Mouse (Mus musculus): ENCODE data around the gene Tcp11l2. TPM values are rescaled to one million over a fixed set of nuclear protein-coding genes. Genes with fewer than 3 reads are reported as not detected.

Tcp11l2 gene
- polyA plus RNA-seq, 1 experiment from 2014 or later = 22.1 TPM

DNA sequence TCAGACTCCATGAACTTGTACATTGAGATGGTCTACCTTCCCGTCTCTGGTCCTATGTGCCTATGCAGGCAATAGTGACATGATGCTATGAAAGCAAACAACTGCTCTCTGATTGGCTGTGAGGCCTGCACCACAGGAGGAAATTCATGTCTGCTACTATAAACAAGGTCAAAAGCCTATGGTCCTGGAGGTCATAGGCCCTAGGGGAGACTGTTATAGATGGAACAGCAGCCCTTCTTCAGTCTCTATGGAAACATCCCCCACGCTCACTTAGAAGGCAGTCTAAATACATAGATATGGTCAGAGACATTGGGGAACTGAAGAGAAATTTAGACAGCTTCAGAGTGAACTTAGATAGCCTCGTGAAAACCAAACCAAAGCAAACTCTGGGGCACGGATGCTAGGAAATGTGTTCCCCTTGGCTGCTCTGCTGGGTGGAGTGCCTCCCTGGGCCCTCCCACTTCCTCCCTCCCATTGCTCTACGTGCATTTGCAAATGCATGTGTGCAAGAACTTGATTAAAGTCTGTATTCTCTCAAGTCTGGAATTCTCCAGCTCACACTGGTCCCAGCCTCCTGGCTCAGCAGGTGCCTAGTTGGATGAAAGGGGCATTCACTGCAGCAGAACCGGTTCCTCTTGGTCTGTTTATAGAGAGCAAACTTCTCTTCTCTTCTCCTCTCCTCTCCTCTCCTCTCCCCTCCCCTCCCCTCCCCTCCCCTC is 22.0 kb upstream of the Tcp11l2 start:
- H3K36me3 ChIP-seq (replicated peaks; ENCODE audit: control insufficient read depth, insufficient read depth) = no peaks in the 10 kb centered on the region
- no peak overlapping the region for H3K9ac ChIP-seq
- H3K4me2 ChIP-seq (replicated peaks) = no peak overlapping the region
- no peak for DNase-seq (ENCODE audit: low spot score)
- no peak overlapping the region for H3K27ac ChIP-seq
- no peak overlapping the region for H3K4me3 ChIP-seq (replicated peaks; ENCODE audit: low read length)
- H3K9me3 ChIP-seq (ENCODE audit: control insufficient read depth, low read length) = no peaks in the 10 kb centered on the region
- no peaks in the 10 kb centered on the region for H3K27me3 ChIP-seq (ENCODE audit: control insufficient read depth, insufficient read depth, low read length)
- ATAC-seq (ENCODE audit: low FRiP score) = no peak
- 33% methylated on average over 6 of the region's 6 CpGs for WGBS
- no peaks in the 10 kb centered on the region for H3K4me1 ChIP-seq (replicated peaks; ENCODE audit: control insufficient read depth, insufficient read depth, low read length)

DNA sequence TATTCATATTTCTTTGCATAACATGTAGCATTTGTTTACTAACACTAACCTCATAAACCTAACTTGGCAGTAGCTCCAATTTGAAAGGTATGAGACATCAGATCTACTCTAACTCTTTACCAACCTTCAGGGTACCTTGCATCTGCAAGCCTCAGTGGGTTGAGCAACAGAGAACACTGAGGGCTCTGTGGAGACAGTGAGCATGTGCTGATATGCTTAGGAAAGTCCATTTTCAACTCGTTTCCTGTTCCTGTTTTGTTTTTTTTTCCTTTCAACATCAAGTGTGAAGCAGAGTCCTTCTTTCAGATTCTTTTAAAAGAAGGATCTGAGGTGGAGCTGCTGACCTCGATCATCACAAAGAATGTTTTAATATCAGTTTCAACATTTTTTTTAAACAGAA is 20.3 kb upstream of the Tcp11l2 start:
- no peak overlapping the region for H3K4me3 ChIP-seq (replicated peaks; ENCODE audit: low read length)
- ATAC-seq (ENCODE audit: low FRiP score) (no peak), DNase-seq (ENCODE audit: low spot score) (no peak)
- no peaks in the 10 kb centered on the region for H3K4me1 ChIP-seq (replicated peaks; ENCODE audit: control insufficient read depth, insufficient read depth, low read length)
- H3K9ac ChIP-seq = no peak overlapping the region
- H3K27me3 ChIP-seq (ENCODE audit: control insufficient read depth, insufficient read depth, low read length) = no peaks in the 10 kb centered on the region
- no peaks in the 10 kb centered on the region for H3K36me3 ChIP-seq (replicated peaks; ENCODE audit: control insufficient read depth, insufficient read depth)
- H3K4me2 ChIP-seq (replicated peaks) = no peak overlapping the region
- 82% methylated on average over 2 of the region's 2 CpGs for WGBS
- no peak overlapping the region for H3K27ac ChIP-seq
- no peaks in the 10 kb centered on the region for H3K9me3 ChIP-seq (ENCODE audit: control insufficient read depth, low read length)

DNA sequence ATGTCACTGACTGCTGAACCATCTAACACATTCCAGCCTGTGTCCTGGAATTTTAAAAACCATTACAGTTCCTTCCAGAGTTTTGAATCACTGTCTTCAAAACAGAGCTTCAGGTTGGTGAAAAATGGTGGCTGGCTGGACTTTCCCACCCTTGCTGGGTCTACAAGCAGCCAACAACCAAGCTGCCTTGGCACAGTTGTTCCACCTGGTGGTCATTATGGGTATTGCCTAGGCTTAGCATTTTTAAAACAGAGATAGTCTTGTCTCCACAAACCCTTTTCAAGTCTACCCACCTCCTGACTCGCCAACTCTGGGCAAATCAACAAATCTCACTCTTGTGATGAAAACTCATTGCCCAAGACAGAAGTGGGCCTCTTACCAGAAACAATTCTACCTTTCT is 17.9 kb upstream of the Tcp11l2 start:
- no peak for DNase-seq (ENCODE audit: low spot score)
- no peaks in the 10 kb centered on the region for H3K36me3 ChIP-seq (replicated peaks; ENCODE audit: control insufficient read depth, insufficient read depth)
- no peaks in the 10 kb centered on the region for H3K4me1 ChIP-seq (replicated peaks; ENCODE audit: control insufficient read depth, insufficient read depth, low read length)
- H3K27ac ChIP-seq = no peak overlapping the region
- no peak for ATAC-seq (ENCODE audit: low FRiP score)
- H3K9ac ChIP-seq = no peak overlapping the region
- no peaks in the 10 kb centered on the region for H3K27me3 ChIP-seq (ENCODE audit: control insufficient read depth, insufficient read depth, low read length)
- no peak overlapping the region for H3K4me3 ChIP-seq (replicated peaks; ENCODE audit: low read length)
- no peaks in the 10 kb centered on the region for H3K9me3 ChIP-seq (ENCODE audit: control insufficient read depth, low read length)
- H3K4me2 ChIP-seq (replicated peaks) = no peak overlapping the region
- 97% methylated on average over 1 of the region's 1 CpGs for WGBS

DNA sequence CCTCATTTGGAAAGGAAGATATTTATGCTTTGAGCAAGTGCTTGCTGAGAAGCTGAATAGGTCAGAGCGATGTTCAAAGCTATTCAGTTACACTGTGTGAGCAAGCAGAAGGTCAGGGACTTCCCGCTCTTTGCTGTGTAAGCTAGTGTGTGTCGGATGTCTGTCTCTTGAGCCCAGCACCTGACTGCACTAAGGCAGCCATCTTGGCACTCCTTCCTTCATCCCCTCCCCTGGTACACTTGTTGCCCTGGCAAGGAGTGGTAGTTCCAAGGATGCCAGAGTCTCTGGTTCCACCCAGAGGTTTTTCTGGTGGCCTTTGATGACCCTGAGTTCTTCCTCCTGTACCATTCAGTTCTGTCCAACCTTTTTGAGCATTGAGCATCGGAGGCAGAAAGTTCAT is 16.4 kb upstream of the Tcp11l2 start:
- WGBS = 95% methylated on average over 4 of the region's 4 CpGs
- H3K36me3 ChIP-seq (replicated peaks; ENCODE audit: control insufficient read depth, insufficient read depth) = no peaks in the 10 kb centered on the region
- H3K27me3 ChIP-seq (ENCODE audit: control insufficient read depth, insufficient read depth, low read length) = no peaks in the 10 kb centered on the region
- ATAC-seq (ENCODE audit: low FRiP score) (no peak), DNase-seq (ENCODE audit: low spot score) (no peak)
- H3K4me2 ChIP-seq (replicated peaks) = no peak overlapping the region
- no peak overlapping the region for H3K27ac ChIP-seq
- no peaks in the 10 kb centered on the region for H3K4me1 ChIP-seq (replicated peaks; ENCODE audit: control insufficient read depth, insufficient read depth, low read length)
- no peaks in the 10 kb centered on the region for H3K9me3 ChIP-seq (ENCODE audit: control insufficient read depth, low read length)
- no peak overlapping the region for H3K9ac ChIP-seq
- no peak overlapping the region for H3K4me3 ChIP-seq (replicated peaks; ENCODE audit: low read length)

DNA sequence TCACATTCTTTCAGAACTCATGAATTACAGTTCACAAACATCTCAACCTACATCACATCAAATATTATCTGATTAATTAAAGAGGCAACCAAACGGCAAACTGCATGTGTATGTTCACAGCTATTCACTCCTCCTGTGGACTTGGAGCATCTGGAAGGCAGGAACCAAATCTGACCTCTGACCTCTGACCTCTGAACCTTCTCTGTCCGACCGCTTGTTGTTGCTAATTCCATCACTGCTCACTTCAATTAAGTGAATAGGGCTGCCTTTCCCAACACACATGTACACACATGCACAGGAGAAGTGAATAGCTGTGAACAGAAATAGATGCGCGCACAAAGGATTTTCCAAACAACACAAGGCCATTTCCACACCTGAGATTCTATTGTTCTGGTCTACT is 14.3 kb upstream of the Tcp11l2 start:
- no peaks in the 10 kb centered on the region for H3K27me3 ChIP-seq (ENCODE audit: control insufficient read depth, insufficient read depth, low read length)
- H3K4me3 ChIP-seq (replicated peaks; ENCODE audit: low read length) = no peak overlapping the region
- no peak overlapping the region for H3K27ac ChIP-seq
- H3K9me3 ChIP-seq (ENCODE audit: control insufficient read depth, low read length) = no peaks in the 10 kb centered on the region
- DNase-seq (ENCODE audit: low spot score) (no peak), ATAC-seq (ENCODE audit: low FRiP score) (no peak)
- no peaks in the 10 kb centered on the region for H3K4me1 ChIP-seq (replicated peaks; ENCODE audit: control insufficient read depth, insufficient read depth, low read length)
- no peak overlapping the region for H3K4me2 ChIP-seq (replicated peaks)
- no peak overlapping the region for H3K9ac ChIP-seq
- 63% methylated on average over 5 of the region's 5 CpGs for WGBS
- H3K36me3 ChIP-seq (replicated peaks; ENCODE audit: control insufficient read depth, insufficient read depth) = no peaks in the 10 kb centered on the region

DNA sequence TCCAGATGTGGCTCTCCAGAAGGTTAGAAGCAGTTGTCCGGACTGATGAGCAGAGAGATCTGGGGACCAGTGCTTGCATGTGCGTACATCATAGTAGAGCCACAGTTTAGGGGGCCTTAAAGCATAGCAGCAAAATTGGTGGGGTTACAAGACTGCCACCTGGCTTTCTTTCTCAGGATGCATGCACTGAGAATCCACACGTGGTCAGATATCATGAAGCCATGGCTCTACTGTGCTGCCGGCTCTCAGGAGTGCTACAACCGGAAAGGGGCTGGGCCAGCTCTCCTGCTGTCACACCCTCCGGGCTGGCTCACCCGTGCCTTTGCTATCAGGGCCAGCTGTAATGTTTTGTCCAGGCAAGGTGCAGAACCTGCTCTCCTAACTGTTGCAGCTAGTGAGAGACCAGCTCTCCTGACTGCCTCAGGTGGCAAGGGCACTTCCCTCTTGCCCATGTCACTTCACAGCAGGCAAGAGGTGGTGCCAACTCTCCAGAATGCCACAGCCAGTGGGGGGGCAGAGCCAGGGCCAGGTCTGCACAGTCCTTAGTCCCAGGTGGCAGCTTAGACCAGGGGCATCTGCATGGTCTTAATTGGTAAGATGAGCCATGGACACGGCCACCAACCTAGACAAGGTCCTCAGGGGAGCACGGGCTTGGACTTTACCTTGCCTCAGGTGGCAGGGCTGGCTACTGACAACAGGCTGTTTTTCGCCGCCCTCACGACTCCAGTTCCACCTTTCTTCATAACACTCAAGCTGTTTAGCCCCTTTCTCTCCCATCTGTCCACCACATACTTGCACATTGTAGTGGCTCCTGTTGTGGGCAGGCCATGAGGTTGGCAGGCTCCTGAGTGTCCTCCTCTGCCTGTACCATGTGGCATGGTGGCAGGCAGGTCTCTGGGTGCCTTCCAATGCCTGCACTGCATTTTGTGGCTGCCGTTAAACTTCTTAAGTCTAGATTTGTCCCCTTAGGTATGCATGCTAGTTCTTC is 13.6 kb upstream of the Tcp11l2 start:
- no peak overlapping the region for H3K9ac ChIP-seq
- 75% methylated on average over 13 of the region's 13 CpGs for WGBS
- no peak overlapping the region for H3K4me2 ChIP-seq (replicated peaks)
- no peaks in the 10 kb centered on the region for H3K9me3 ChIP-seq (ENCODE audit: control insufficient read depth, low read length)
- no peaks in the 10 kb centered on the region for H3K27me3 ChIP-seq (ENCODE audit: control insufficient read depth, insufficient read depth, low read length)
- no peaks in the 10 kb centered on the region for H3K4me1 ChIP-seq (replicated peaks; ENCODE audit: control insufficient read depth, insufficient read depth, low read length)
- DNase-seq (ENCODE audit: low spot score) (no peak), ATAC-seq (ENCODE audit: low FRiP score) (no peak)
- no peaks in the 10 kb centered on the region for H3K36me3 ChIP-seq (replicated peaks; ENCODE audit: control insufficient read depth, insufficient read depth)
- H3K4me3 ChIP-seq (replicated peaks; ENCODE audit: low read length) = no peak overlapping the region
- H3K27ac ChIP-seq = no peak overlapping the region

DNA sequence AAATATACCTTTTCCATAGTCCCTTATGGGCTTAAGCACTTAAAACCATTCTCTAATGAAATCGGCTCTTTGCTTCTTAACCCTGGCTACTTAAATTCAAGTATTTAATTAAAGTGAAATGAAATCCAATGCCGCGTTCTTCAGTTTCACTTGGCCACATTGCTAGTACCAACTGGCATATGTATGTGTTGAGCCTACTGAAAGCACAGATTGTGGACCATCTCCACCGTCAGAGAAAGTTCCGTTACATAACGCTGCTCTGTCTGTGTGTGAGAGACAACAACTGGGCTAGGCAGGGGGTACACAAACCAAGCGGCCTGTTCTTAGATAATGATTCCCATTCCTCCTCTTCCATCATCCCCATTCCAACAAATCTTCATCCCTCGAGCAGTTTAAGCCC is 12.0 kb upstream of the Tcp11l2 start:
- WGBS = 87% methylated on average over 8 of the region's 8 CpGs

DNA sequence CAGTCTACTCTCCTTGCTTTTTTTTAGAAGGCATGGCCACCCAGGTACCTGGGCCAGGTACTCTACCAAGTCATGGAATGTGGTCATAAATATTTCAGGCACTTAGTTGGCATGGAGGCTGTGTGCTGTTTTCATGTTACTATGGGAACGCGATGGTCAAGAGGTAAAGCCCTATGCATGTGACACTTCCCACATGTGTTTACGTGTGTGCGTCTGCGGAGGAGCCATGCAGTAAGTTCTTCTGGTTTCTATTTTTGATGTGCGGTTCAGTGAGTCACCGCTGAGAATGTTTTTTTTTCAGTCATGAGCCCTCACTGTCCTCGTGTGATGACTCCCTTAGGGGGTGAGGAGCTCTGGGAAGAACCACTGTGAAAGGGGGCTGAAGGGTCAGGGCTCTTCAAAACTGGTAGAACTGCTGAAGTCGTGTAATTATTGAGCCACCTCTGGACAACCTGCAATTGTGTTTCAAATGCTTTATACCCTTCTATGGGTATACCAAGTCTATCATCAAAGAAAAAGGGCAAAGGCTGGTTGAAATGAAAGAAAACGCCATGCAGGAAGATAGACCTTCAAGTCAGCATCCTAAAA is 5.3 kb upstream of the Tcp11l2 start:
- no peak overlapping the region for H3K9ac ChIP-seq
- no peak for ATAC-seq (ENCODE audit: low FRiP score)
- H3K27me3 ChIP-seq (ENCODE audit: control insufficient read depth, insufficient read depth, low read length) = no peaks in the 10 kb centered on the region
- H3K4me3 ChIP-seq (replicated peaks; ENCODE audit: low read length) = no peak overlapping the region
- no peak for DNase-seq (ENCODE audit: low spot score)
- H3K36me3 ChIP-seq (replicated peaks; ENCODE audit: control insufficient read depth, insufficient read depth) = no peaks in the 10 kb centered on the region
- no peak overlapping the region for H3K27ac ChIP-seq
- no peaks in the 10 kb centered on the region for H3K4me1 ChIP-seq (replicated peaks; ENCODE audit: control insufficient read depth, insufficient read depth, low read length)
- no peaks in the 10 kb centered on the region for H3K9me3 ChIP-seq (ENCODE audit: control insufficient read depth, low read length)
- no peak overlapping the region for H3K4me2 ChIP-seq (replicated peaks)
- WGBS = 88% methylated on average over 10 of the region's 10 CpGs

More for the DNA sequence above, 12.0 kb upstream of the Tcp11l2 start:
- Histone ChIP-seq H3K27ac (no peak overlapping the region), H3K4me1 (replicated peaks; ENCODE audit: control insufficient read depth, insufficient read depth, low read length) (no peaks in the 10 kb centered on the region), H3K36me3 (replicated peaks; ENCODE audit: control insufficient read depth, insufficient read depth) (no peaks in the 10 kb centered on the region), H3K4me3 (replicated peaks; ENCODE audit: low read length) (no peak overlapping the region), H3K9me3 (ENCODE audit: control insufficient read depth, low read length) (no peaks in the 10 kb centered on the region), H3K27me3 (ENCODE audit: control insufficient read depth, insufficient read depth, low read length) (no peaks in the 10 kb centered on the region), H3K9ac (no peak overlapping the region), H3K4me2 (replicated peaks) (no peak overlapping the region)
- ATAC-seq (ENCODE audit: low FRiP score) (no peak), DNase-seq (ENCODE audit: low spot score) (no peak)

DNA sequence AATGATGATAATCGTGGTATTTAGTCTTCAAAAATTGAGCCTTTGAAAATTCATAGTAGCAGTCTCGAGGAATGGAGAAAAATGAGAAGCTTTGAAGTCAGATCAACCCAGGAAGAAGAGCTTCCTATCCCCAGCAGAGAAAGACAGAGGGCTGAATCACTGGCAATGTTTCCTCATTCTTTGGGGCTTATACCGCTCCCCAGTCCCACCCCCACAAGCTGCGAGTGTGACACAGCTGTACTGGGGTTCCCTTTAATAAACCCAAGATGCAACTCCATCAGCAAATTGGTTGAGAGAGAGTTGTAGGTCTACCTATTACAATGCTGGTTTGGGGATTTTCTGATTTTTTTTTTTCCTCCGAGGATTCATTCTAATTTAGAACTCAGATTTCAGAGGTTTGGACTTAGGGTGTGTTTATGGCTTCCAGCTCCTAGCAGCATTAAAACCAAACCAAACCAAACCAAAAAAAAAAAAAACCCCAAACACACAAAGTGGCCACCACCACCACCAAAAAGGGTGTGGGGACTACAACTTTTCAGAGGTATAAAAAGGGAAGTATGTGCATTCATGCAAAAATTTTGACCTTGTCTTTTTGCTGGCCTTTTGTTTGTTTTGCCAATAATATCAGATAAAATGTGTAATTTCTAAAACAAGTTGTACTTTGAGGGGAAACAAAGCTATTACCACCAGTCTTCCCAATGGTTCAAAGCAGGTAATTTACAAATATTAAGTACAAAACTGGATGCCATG is 2.6 kb upstream of the Tcp11l2 start:
- Histone ChIP-seq H3K9me3 (ENCODE audit: control insufficient read depth, low read length) (no peaks in the 10 kb centered on the region), H3K4me1 (replicated peaks; ENCODE audit: control insufficient read depth, insufficient read depth, low read length) (no peaks in the 10 kb centered on the region), H3K36me3 (replicated peaks; ENCODE audit: control insufficient read depth, insufficient read depth) (no peaks in the 10 kb centered on the region), H3K27me3 (ENCODE audit: control insufficient read depth, insufficient read depth, low read length) (no peaks in the 10 kb centered on the region), H3K9ac (no peak overlapping the region), H3K27ac (no peak overlapping the region), H3K4me3 (replicated peaks; ENCODE audit: low read length) (no peak overlapping the region), H3K4me2 (replicated peaks) (no peak overlapping the region)
- WGBS = 70% methylated on average over 5 of the region's 5 CpGs
- ATAC-seq (ENCODE audit: low FRiP score) = no peak
- no peak for DNase-seq (ENCODE audit: low spot score)
